Mouse (Mus musculus) limb, embryonic 13.5 days (tissue): ENCODE measurements around the gene Knop1. TPM values are rescaled to one million over a fixed set of nuclear protein-coding genes. Genes with fewer than 3 reads are reported as not detected.

Source experiments
- ATAC-seq: fragments of 200-750 bp; cut with Nextera tagmentation; 2 replicates; pipeline ENCODE4 v1.8.0; 2017; ENCODE audit warnings: low read depth, moderate number of reproducible peaks, moderate TSS enrichment; ENCODE audit not compliant: low FRiP score
- H3K27ac ChIP-seq: fragments of 300-500 bp; sonication (generic); 2 replicates; pipeline ENCODE4 v1.5.1; 2015; ENCODE audit warnings: inconsistent platforms, mild to moderate bottlenecking, moderate library complexity
- H3K27me3 ChIP-seq: fragments of 300-500 bp; sonication (generic); 2 replicates; pipeline ENCODE4 v1.6.1; 2015; ENCODE audit warnings: mild to moderate bottlenecking, inconsistent platforms
- H3K36me3 ChIP-seq: fragments of 300-500 bp; sonication (generic); 2 replicates; pipeline ENCODE4 v1.6.1; 2015; ENCODE audit warnings: inconsistent platforms, mild to moderate bottlenecking, moderate library complexity
- H3K4me1 ChIP-seq: fragments of 300-500 bp; sonication (generic); 2 replicates; pipeline ENCODE4 v1.6.1; 2015; ENCODE audit warnings: inconsistent platforms
- H3K4me2 ChIP-seq: fragments of 300-500 bp; sonication (generic); replicated peaks from 2 replicates; pipeline ENCODE4 v1.6.1; 2015; ENCODE audit warnings: inconsistent platforms, mild to moderate bottlenecking, moderate library complexity
- H3K4me3 ChIP-seq: fragments of 300-500 bp; sonication (generic); 2 replicates; pipeline ENCODE4 v1.5.1; 2015; ENCODE audit warnings: moderate library complexity, mild to moderate bottlenecking, inconsistent platforms
- H3K9ac ChIP-seq: fragments of 300-500 bp; sonication (generic); 2 replicates; pipeline ENCODE4 v1.6.1; 2015; ENCODE audit warnings: mild to moderate bottlenecking, inconsistent platforms
- H3K9me3 ChIP-seq: fragments of 300-500 bp; sonication (generic); 2 replicates; pipeline ENCODE4 v1.6.1; 2016; ENCODE audit warnings: inconsistent platforms
- WGBS: fragments of 180-500 bp; shearing (Covaris S2); methylation state at CpG from one replicate; pipeline ENCODE4 v1.1.7; 2015; 5-methylcytosine and 5-hydroxymethylcytosine counted together
- polyA plus RNA-seq: library from polyadenylated mRNA; unstranded; fragments of >200 nt; fragmentation: Nextera tagmentation; extraction: Ambion mirVana; gene quantifications from 2 replicates; pipeline ENCODE4 v1.2.1, GENCODE M21; 2015

Gene Knop1
- polyA plus RNA-seq, 1 experiment from 2014 or later: 125 TPM

DNA sequence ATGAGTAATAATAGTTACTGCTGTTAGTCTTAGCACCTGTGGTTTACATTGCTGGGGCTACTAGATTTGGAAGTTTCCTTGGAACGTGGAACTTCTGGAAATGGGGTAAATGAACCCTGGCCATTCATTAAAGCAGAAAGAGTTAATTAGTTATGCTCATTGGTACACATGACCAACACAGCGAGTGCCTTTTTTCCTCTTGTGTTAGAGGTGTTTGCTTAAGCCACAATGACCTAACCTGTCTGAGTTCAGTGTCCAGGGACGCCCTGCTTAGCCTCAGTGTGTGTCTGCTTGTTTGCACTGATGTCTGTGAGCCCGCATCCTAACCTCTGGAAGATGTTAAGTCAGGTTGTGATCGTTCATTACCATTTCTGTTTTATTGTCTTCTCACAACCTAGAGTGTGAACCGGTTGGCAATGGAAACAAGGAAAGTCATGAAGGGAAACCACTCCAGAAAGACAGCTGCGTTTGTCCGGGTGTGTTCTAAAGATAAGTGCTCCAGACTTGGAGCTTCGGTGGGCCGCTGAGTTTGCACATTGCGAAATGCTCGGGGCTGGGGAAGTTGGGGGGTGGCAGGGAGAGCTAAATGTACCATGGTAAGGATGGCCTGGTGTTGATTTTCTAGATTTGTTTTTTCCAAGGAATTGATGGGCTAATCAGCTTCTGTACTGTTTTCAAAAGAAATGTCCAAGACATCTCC lies 44.5 kb downstream of the Knop1 start:
- H3K36me3 ChIP-seq: peaks cover 67% of the 10 kb centered on the region
- H3K27ac ChIP-seq: no peak overlapping the region
- no peaks in the 10 kb centered on the region for H3K27me3 ChIP-seq
- H3K4me3 ChIP-seq: no peak overlapping the region
- no peaks in the 10 kb centered on the region for H3K4me1 ChIP-seq
- 88% methylated on average over 12 of the region's 12 CpGs for WGBS
- no peak for ATAC-seq
- H3K4me2 ChIP-seq: no peak overlapping the region
- H3K9me3 ChIP-seq: no peaks in the 10 kb centered on the region
- no peak overlapping the region for H3K9ac ChIP-seq

DNA sequence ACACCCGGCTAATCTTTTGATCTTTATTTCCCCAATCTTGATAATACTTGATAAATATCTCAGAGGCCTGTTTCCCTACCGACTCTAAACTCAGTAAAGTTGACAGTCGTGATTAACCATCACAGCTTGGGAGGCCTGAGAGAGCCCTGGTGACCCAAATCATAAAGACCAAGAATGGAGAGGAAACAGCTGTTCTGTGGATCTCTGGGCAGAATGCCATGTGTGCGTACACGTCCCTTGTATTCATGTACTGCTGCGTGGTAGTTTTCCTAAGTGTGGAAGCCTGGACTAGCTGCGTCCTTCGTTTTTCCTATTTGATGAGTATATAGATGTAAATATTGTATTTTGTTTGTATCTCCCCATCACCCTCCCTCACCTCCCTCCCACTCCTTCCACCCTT lies 48.2 kb downstream of the Knop1 start:
- WGBS: 88% methylated on average over 8 of the region's 8 CpGs

DNA sequence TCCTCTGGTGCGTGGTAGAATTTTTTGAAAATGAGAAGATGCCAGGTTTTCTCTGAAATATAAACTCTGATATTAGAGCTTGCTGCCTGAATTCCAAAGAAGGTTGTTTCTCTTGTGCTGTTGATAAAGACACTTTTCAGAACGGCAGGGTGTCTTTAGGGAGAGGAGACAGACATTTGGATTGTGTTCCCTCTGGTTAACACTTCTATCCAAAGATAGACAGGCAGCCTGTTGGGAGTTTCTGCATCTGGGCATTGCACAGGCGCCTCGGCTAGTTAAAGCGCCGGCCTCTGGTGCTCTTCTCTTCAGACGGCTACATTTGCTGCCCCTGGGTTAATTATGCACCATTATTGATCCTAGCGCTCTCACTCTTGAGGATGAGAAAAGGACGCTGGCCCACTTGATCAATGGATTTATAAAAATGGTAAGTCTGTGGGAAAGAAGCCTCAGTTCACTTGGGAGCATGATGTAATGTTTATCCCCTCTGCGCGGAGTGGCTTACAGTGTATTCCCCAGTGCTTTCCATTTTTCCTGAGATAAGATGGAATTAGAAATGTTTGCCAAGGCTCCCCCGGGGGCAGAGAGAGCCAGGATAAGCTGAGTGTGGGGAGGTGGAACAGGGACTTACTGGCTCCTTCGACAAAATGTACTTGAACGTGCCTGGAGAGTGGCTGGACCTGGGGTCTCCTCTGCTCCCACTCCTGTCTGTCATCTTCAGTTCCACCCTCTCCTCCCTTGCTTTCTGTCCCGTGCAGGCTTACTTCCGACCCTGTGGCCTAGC lies 49.2 kb downstream of the Knop1 start:
- no peak overlapping the region for H3K4me2 ChIP-seq
- no peaks in the 10 kb centered on the region for H3K4me1 ChIP-seq
- no peak overlapping the region for H3K4me3 ChIP-seq
- 83% methylated on average over 16 of the region's 16 CpGs for WGBS
- ATAC-seq: no peak
- no peaks in the 10 kb centered on the region for H3K27me3 ChIP-seq
- H3K27ac ChIP-seq: no peak overlapping the region
- H3K9me3 ChIP-seq: no peaks in the 10 kb centered on the region
- H3K9ac ChIP-seq: no peak overlapping the region
- peaks cover 69% of the 10 kb centered on the region for H3K36me3 ChIP-seq

More for the DNA sequence above, 48.2 kb downstream of the Knop1 start:
- Histone ChIP-seq H3K4me1 (no peaks in the 10 kb centered on the region), H3K36me3 (peaks cover 62% of the 10 kb centered on the region), H3K4me2 (no peak overlapping the region), H3K27me3 (no peaks in the 10 kb centered on the region), H3K9me3 (no peaks in the 10 kb centered on the region), H3K27ac (no peak overlapping the region), H3K4me3 (no peak overlapping the region), H3K9ac (no peak overlapping the region)
- ATAC-seq: no peak

DNA sequence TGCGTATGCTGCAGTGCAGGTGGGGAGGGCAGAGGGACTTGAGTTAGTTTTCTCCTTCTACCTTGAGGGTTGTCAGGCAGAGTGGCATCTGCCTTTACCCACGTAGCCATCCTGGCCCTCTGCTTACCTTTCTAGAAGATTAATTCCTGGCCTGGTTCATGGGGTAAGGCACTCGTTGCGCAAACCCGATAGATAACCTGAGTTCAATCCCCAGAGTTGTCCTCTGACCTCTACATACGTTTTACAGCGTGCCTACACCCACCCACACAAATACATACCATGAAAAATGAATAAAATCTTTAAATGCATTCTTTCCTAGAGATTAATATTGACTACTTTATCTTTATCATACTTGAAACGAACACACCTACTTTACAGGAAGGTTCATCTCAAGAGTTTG lies 52.6 kb downstream of the Knop1 start:
- WGBS: 93% methylated on average over 8 of the region's 8 CpGs
- no peak overlapping the region for H3K9ac ChIP-seq

DNA sequence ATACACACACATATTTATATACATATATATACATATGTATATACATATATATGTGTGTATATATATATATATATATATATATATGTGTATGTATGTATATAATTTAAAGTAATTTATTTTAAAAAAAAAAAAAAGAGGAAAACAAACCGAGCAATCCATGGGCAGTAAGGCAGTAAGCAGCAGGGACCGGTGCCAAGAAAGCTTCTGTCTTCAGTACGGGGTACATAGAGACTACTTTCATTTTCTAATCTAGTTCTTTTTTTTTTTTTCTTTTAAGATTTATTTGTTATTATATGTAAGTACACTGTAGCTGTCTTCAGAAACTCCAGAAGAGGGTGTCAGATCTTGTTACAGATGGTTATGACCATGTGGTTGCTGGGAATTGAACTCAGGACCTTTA lies 54.3 kb downstream of the Knop1 start:
- no peak for ATAC-seq
- H3K9me3 ChIP-seq: no peaks in the 10 kb centered on the region
- no peak overlapping the region for H3K4me3 ChIP-seq
- H3K4me2 ChIP-seq: no peak overlapping the region
- peaks cover 77% of the 10 kb centered on the region for H3K36me3 ChIP-seq
- no peak overlapping the region for H3K27ac ChIP-seq
- H3K4me1 ChIP-seq: no peaks in the 10 kb centered on the region
- no peak overlapping the region for H3K9ac ChIP-seq
- H3K27me3 ChIP-seq: no peaks in the 10 kb centered on the region
- WGBS: 94% methylated on average over 3 of the region's 3 CpGs

More for the DNA sequence above, 52.6 kb downstream of the Knop1 start:
- Histone ChIP-seq H3K36me3 (peaks cover 71% of the 10 kb centered on the region), H3K27me3 (no peaks in the 10 kb centered on the region), H3K4me1 (no peaks in the 10 kb centered on the region), H3K27ac (no peak overlapping the region), H3K9me3 (no peaks in the 10 kb centered on the region), H3K4me2 (no peak overlapping the region), H3K4me3 (no peak overlapping the region)
- ATAC-seq: no peak

DNA sequence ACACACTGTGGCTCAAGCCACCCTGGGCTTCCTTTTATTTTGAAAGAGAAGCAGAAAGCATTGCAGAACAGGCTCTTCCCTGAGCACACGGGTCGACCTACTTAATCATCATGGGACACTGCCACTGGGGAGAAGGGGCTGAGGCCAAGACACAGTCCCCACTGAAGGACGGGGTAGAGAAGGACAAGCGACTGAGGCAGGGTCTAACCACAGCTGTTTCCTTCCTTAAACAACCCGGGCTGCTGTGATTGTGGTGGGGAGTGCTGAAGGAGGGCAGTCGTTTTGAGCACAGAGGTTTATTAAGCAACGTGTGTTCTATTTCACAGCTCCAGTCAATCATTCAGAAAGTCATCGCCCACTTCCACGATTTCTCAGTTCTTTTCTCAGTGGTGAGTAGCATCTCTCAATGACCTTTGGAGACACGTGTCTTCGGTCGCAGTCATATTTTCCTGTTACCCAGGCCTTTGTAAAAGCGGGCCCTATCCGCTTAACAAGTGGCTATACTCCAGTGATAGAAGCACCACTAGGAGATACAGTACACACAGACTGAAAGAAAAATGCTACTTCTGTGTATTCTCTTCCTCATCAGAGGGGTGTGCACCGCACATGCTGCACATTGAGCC lies 55.8 kb downstream of the Knop1 start:
- no peak overlapping the region for H3K9ac ChIP-seq
- peaks cover 86% of the 10 kb centered on the region for H3K36me3 ChIP-seq
- ATAC-seq: no peak
- H3K27me3 ChIP-seq: no peaks in the 10 kb centered on the region
- 86% methylated on average over 15 of the region's 15 CpGs for WGBS
- no peak overlapping the region for H3K4me2 ChIP-seq
- H3K4me1 ChIP-seq: no peaks in the 10 kb centered on the region
- H3K4me3 ChIP-seq: no peak overlapping the region
- H3K27ac ChIP-seq: no peak overlapping the region
- H3K9me3 ChIP-seq: no peaks in the 10 kb centered on the region

DNA sequence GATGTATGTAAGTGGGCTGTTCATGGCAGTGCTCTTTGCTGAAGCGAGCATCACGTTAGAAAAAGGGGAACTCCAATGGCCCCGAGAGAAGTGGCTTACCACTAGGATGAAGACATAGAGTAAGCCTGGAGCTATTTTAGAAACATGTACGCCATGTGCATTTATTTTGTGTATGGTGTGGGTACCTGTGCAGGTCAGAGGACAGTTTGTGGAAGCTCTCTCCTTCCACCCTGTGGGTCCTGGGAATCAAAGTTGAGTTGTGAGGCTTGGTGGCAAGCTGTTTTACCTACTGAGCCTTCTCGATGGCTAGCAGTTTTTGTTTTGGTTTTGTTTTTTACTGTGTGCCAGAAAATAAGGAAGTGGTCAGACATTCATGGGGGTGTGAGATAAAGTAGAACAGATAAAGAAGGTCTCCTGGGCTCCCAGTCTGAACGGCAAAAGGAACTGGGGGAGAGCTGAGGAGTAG lies 57.9 kb downstream of the Knop1 start:
- ATAC-seq: no peak
- H3K36me3 ChIP-seq: peaks cover 86% of the 10 kb centered on the region
- H3K27me3 ChIP-seq: no peaks in the 10 kb centered on the region
- no peaks in the 10 kb centered on the region for H3K9me3 ChIP-seq
- WGBS: 85% methylated on average over 6 of the region's 6 CpGs
- no peak overlapping the region for H3K27ac ChIP-seq
- no peak overlapping the region for H3K4me2 ChIP-seq
- H3K4me1 ChIP-seq: no peaks in the 10 kb centered on the region
- no peak overlapping the region for H3K4me3 ChIP-seq
- H3K9ac ChIP-seq: no peak overlapping the region

DNA sequence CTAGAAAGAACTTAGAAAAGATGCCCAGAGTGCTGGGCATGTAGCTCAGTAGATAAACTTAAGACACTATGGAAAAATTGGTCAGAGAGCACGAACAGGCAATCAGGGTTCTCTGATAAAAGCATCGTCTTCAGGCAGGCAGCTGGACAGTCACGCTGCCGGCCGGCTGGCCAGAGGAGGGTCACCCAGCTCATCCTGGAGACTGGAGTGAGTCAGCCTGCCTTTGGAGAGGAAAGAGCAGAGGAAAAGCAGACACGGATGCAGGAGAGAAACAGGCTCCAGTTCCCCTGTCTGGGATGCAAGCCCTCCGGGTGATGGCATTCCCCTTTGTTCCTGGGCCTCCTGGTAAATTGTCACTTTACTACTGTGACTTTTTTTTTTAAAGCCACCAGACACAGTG lies 58.5 kb downstream of the Knop1 start:
- no peak overlapping the region for H3K27ac ChIP-seq
- ATAC-seq: no peak
- 88% methylated on average over 7 of the region's 7 CpGs for WGBS

DNA sequence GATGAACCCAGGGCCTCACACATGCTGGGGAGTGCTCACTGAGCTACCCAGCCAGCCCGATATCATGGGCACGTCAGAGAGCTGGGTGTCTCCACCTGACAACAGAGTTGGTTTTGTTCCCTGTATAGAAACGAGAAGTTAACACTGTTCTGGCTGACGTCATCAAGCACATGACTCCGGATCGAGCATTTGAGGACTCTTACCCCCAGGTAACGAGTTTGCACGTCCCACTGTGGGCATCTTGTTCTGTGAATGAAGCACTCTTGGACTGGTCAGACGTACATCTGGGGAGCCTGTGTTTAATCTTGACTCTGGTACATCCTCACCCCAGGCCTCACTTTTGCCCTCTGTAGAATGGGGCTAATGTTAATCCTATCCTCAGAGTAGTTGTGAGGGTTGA lies 59.2 kb downstream of the Knop1 start:
- Histone ChIP-seq H3K4me1 (no peaks in the 10 kb centered on the region), H3K27ac (no peak overlapping the region), H3K36me3 (peaks cover 87% of the 10 kb centered on the region), H3K4me3 (no peak overlapping the region), H3K9ac (no peak overlapping the region), H3K27me3 (no peaks in the 10 kb centered on the region), H3K4me2 (no peak overlapping the region), H3K9me3 (no peaks in the 10 kb centered on the region)
- no peak for ATAC-seq
- WGBS: 85% methylated on average over 9 of the region's 9 CpGs

More for the DNA sequence above, 58.5 kb downstream of the Knop1 start:
- Histone ChIP-seq H3K4me3 (no peak overlapping the region), H3K36me3 (peaks cover 86% of the 10 kb centered on the region), H3K9me3 (no peaks in the 10 kb centered on the region), H3K27me3 (no peaks in the 10 kb centered on the region), H3K9ac (no peak overlapping the region), H3K4me2 (no peak overlapping the region), H3K4me1 (no peaks in the 10 kb centered on the region)

DNA sequence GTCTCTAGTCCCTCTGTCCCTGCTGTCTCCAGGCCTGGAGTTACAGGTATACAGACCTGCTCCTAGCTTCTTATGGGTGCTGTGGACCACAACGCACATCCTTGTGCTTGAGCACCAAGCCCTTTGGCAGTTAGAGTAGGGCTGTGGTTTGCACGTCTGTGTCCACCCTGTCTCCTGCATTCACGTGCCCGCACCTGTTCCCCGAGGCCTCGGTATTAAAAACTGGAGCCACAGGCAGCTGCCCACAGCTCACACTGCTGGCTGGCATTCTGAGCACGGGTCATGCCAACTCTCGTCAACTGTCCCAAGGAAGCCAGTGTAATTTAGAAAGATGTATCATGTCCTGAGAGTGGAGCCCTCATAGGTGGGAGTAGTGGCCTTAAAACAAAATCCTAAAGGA lies 60.3 kb downstream of the Knop1 start:
- Histone ChIP-seq H3K4me3 (no peak overlapping the region), H3K27ac (no peak overlapping the region), H3K36me3 (peaks cover 90% of the 10 kb centered on the region), H3K4me2 (no peak overlapping the region), H3K9ac (no peak overlapping the region), H3K27me3 (no peaks in the 10 kb centered on the region), H3K9me3 (no peaks in the 10 kb centered on the region), H3K4me1 (no peaks in the 10 kb centered on the region)
- 92% methylated on average over 8 of the region's 8 CpGs for WGBS
- ATAC-seq: no peak

DNA sequence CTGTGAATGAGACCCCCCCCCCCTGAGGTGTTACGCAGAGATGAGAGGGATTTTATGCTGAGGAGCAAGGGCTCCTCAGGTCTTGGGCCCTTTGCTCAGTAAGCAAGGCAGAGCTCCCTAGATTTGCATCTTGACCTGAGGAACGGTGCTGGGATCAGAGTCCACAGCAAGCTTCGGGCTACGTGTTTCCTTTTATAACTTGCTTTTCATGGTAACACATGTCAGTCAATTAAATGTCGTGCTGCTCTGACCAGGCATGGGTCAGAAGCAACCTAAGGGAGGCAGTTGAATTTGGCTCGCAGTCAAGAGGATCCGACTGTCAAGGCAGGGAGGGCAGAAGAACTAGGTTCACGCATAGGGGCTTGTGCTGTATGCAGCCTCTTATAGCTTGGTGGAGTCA lies 62.2 kb downstream of the Knop1 start:
- Histone ChIP-seq H3K4me3 (no peak overlapping the region), H3K4me1 (no peaks in the 10 kb centered on the region), H3K27me3 (no peaks in the 10 kb centered on the region), H3K9ac (no peak overlapping the region), H3K36me3 (peaks cover 80% of the 10 kb centered on the region), H3K4me2 (no peak overlapping the region), H3K9me3 (no peaks in the 10 kb centered on the region), H3K27ac (no peak overlapping the region)
- WGBS: 86% methylated on average over 8 of the region's 8 CpGs
- no peak for ATAC-seq
